Mouse (Mus musculus) liver, embryonic 13.5 days (tissue): ENCODE measurements around the gene Dolpp1. TPM values are rescaled to one million over a fixed set of nuclear protein-coding genes. Genes with fewer than 3 reads are reported as not detected.

Source experiments
- ATAC-seq: fragments of 200-750 bp; cut with Nextera tagmentation; 2 replicates; pipeline ENCODE4 v1.8.0; 2017; ENCODE audit warnings: low read depth, mild to moderate bottlenecking, moderate number of reproducible peaks, moderate library complexity
- DNase-seq: peaks from one replicate; pipeline ENCODE4 v3.0.0; 2022
- H3K27ac ChIP-seq: fragments of 300-500 bp; sonication (generic); 2 replicates; pipeline ENCODE4 v1.5.1; 2015; ENCODE audit warnings: moderate library complexity, mild to moderate bottlenecking, inconsistent platforms
- H3K27me3 ChIP-seq: fragments of 300-500 bp; sonication (generic); 2 replicates; pipeline ENCODE4 v1.6.1; 2015; ENCODE audit warnings: mild to moderate bottlenecking, inconsistent platforms
- H3K36me3 ChIP-seq: fragments of 300-500 bp; sonication (generic); 2 replicates; pipeline ENCODE4 v1.6.1; 2015; ENCODE audit warnings: mild to moderate bottlenecking, inconsistent platforms
- H3K4me1 ChIP-seq: fragments of 300-500 bp; sonication (generic); replicated peaks from 2 replicates; pipeline ENCODE4 v1.6.1; 2015; ENCODE audit warnings: inconsistent platforms
- H3K4me2 ChIP-seq: fragments of 300-500 bp; sonication (generic); 2 replicates; pipeline ENCODE4 v1.6.1; 2015; ENCODE audit warnings: inconsistent platforms, mild to moderate bottlenecking, moderate library complexity
- H3K4me3 ChIP-seq: fragments of 300-500 bp; sonication (generic); replicated peaks from 2 replicates; pipeline ENCODE4 v1.5.1; 2015; ENCODE audit warnings: mild to moderate bottlenecking, inconsistent platforms
- H3K9ac ChIP-seq: fragments of 300-500 bp; sonication (generic); 2 replicates; pipeline ENCODE4 v1.6.1; 2015; ENCODE audit warnings: mild to moderate bottlenecking, inconsistent platforms
- H3K9me3 ChIP-seq: fragments of 300-500 bp; sonication (generic); replicated peaks from 2 replicates; pipeline ENCODE4 v1.6.1; 2016; ENCODE audit warnings: inconsistent platforms
- WGBS: fragments of 180-500 bp; shearing (Covaris S2); methylation state at CpG from one replicate; pipeline ENCODE4 v1.1.7; 2015; ENCODE audit not compliant: insufficient replicate concordance; 5-methylcytosine and 5-hydroxymethylcytosine counted together
- polyA plus RNA-seq: library from polyadenylated mRNA; unstranded; fragments of >200 nt; fragmentation: Nextera tagmentation; extraction: Ambion mirVana; gene quantifications from 2 replicates; pipeline ENCODE4 v1.2.1, GENCODE M21; 2015

The Dolpp1 gene
- 20.3 and 21.3 TPM in 2 replicates for polyA plus RNA-seq

GRCm38 (mm10) chr2:30392114-30392576, at the start of gene Dolpp1:
Gene Dolpp1 (plus strand): TSS chr2:30392254.
- DNase-seq (peak; percentile 98), ATAC-seq (peak; percentile 98)
- Histone ChIP-seq H3K36me3 (peaks cover 27% of the 10 kb centered on the region), H3K27me3 (no peaks in the 10 kb centered on the region), H3K27ac (peak within 1 kb of the TSS; percentile 83), H3K4me2 (peak within 1 kb of the TSS; percentile 79), H3K9ac (peak within 1 kb of the TSS; percentile 78), H3K4me3 (peak within 1 kb of the TSS; percentile 69), H3K9me3 (no peaks in the 10 kb centered on the region), H3K4me1 (peaks cover 38% of the 10 kb centered on the region)
- under 1% methylated on average over 40 of the region's 40 CpGs for WGBS

GRCm38 (mm10) chr2:30342544-30342943, 49.5 kb upstream of the Dolpp1 start:
- H3K36me3 ChIP-seq = peaks cover 91% of the 10 kb centered on the region
- no peak overlapping the region for H3K4me2 ChIP-seq
- H3K4me1 ChIP-seq = no peaks in the 10 kb centered on the region
- ATAC-seq = no peak
- H3K27me3 ChIP-seq = no peaks in the 10 kb centered on the region
- H3K4me3 ChIP-seq = no peak overlapping the region
- no peak overlapping the region for H3K9ac ChIP-seq
- H3K27ac ChIP-seq = no peak overlapping the region
- no peaks in the 10 kb centered on the region for H3K9me3 ChIP-seq
- no peak for DNase-seq
- WGBS = 88% methylated on average over 7 of the region's 7 CpGs

GRCm38 (mm10) chr2:30343601-30344137, 48.4 kb upstream of the Dolpp1 start:
- no peak overlapping the region for H3K4me3 ChIP-seq
- peaks cover 80% of the 10 kb centered on the region for H3K36me3 ChIP-seq
- no peaks in the 10 kb centered on the region for H3K4me1 ChIP-seq
- WGBS = 80% methylated on average over 14 of the region's 14 CpGs
- no peak overlapping the region for H3K4me2 ChIP-seq
- no peaks in the 10 kb centered on the region for H3K27me3 ChIP-seq
- H3K9ac ChIP-seq = no peak overlapping the region
- no peak overlapping the region for H3K27ac ChIP-seq
- H3K9me3 ChIP-seq = no peaks in the 10 kb centered on the region
- DNase-seq (no peak), ATAC-seq (no peak)

- no peak for ATAC-seq
- no peak overlapping the region for H3K27ac ChIP-seq
- no peak overlapping the region for H3K9ac ChIP-seq
- no peak overlapping the region for H3K4me3 ChIP-seq
- 78% methylated on average over 7 of the region's 7 CpGs for WGBS
- H3K9me3 ChIP-seq = no peaks in the 10 kb centered on the region
- H3K36me3 ChIP-seq = peaks cover 75% of the 10 kb centered on the region
- H3K4me1 ChIP-seq = no peaks in the 10 kb centered on the region
- no peaks in the 10 kb centered on the region for H3K27me3 ChIP-seq
- H3K4me2 ChIP-seq = no peak overlapping the region
- no peak for DNase-seq
These were observed 45.9 kb upstream of the Dolpp1 start for GRCm38 (mm10) chr2:30345971-30346676.

GRCm38 (mm10) chr2:30349196-30349595, 42.9 kb upstream of the Dolpp1 start:
- Histone ChIP-seq H3K27me3 (no peaks in the 10 kb centered on the region), H3K4me2 (no peak overlapping the region), H3K36me3 (peaks cover 55% of the 10 kb centered on the region), H3K9me3 (no peaks in the 10 kb centered on the region), H3K27ac (no peak overlapping the region), H3K4me3 (no peak overlapping the region), H3K4me1 (no peaks in the 10 kb centered on the region), H3K9ac (no peak overlapping the region)
- WGBS = 81% methylated on average over 6 of the region's 6 CpGs
- ATAC-seq (no peak), DNase-seq (no peak)

GRCm38 (mm10) chr2:30351149-30351548, 40.9 kb upstream of the Dolpp1 start:
- Histone ChIP-seq H3K4me3 (no peak overlapping the region), H3K27ac (no peak overlapping the region), H3K4me1 (peaks cover 3% of the 10 kb centered on the region; the same call in 1 of the 2 replicates), H3K36me3 (peaks cover 35% of the 10 kb centered on the region), H3K4me2 (no peak overlapping the region), H3K27me3 (no peaks in the 10 kb centered on the region), H3K9me3 (no peaks in the 10 kb centered on the region), H3K9ac (no peak overlapping the region)
- DNase-seq = no peak
- no peak for ATAC-seq
- 85% methylated on average over 2 of the region's 2 CpGs for WGBS

GRCm38 (mm10) chr2:30355861-30356260, 36.2 kb upstream of the Dolpp1 start:
- Histone ChIP-seq H3K9me3 (no peaks in the 10 kb centered on the region), H3K27ac (no peak overlapping the region), H3K4me1 (peaks cover 38% of the 10 kb centered on the region), H3K9ac (no peak overlapping the region), H3K27me3 (no peaks in the 10 kb centered on the region), H3K4me3 (no peak overlapping the region), H3K4me2 (no peak overlapping the region), H3K36me3 (peaks cover 10% of the 10 kb centered on the region)
- DNase-seq = no peak
- WGBS = 52% methylated on average over 4 of the region's 4 CpGs
- ATAC-seq = no peak

GRCm38 (mm10) chr2:30356266-30356665, 35.8 kb upstream of the Dolpp1 start:
- 57% methylated on average over 4 of the region's 4 CpGs for WGBS

GRCm38 (mm10) chr2:30356906-30357305, 35.1 kb upstream of the Dolpp1 start:
- Histone ChIP-seq H3K4me2 (no peak overlapping the region), H3K4me3 (no peak overlapping the region), H3K4me1 (peaks cover 38% of the 10 kb centered on the region), H3K36me3 (peaks cover 10% of the 10 kb centered on the region), H3K27me3 (no peaks in the 10 kb centered on the region), H3K27ac (peak overlapping the region; percentile 77; the same call in 1 of the 2 replicates), H3K9me3 (no peaks in the 10 kb centered on the region), H3K9ac (no peak overlapping the region)
- no peak for DNase-seq
- 65% methylated on average over 9 of the region's 9 CpGs for WGBS
- ATAC-seq = no peak

More at GRCm38 (mm10) chr2:30356266-30356665, 35.8 kb upstream of the Dolpp1 start:
- no peaks in the 10 kb centered on the region for H3K27me3 ChIP-seq
- H3K9me3 ChIP-seq = no peaks in the 10 kb centered on the region
- no peak overlapping the region for H3K4me3 ChIP-seq
- H3K4me2 ChIP-seq = no peak overlapping the region
- H3K36me3 ChIP-seq = peaks cover 10% of the 10 kb centered on the region
- peaks cover 38% of the 10 kb centered on the region for H3K4me1 ChIP-seq
- no peak for ATAC-seq
- no peak for DNase-seq
- no peak overlapping the region for H3K27ac ChIP-seq
- H3K9ac ChIP-seq = peak overlapping the region; percentile 33; the same call in 1 of the 2 replicates

GRCm38 (mm10) chr2:30357552-30358510, 34.2 kb upstream of the Dolpp1 start:
- Histone ChIP-seq H3K9me3 (peaks cover 4% of the 10 kb centered on the region; the same call in 1 of the 2 replicates), H3K4me2 (peak overlapping the region; percentile 98), H3K36me3 (peaks cover 5% of the 10 kb centered on the region), H3K27me3 (no peaks in the 10 kb centered on the region), H3K4me3 (peak overlapping the region; percentile 78), H3K9ac (peak overlapping the region; percentile 84), H3K4me1 (peaks cover 42% of the 10 kb centered on the region), H3K27ac (peak overlapping the region; percentile 77)
- 0 out of 2 replicates have a peak, but pooled peaks have one; percentile 5 for ATAC-seq
- 53% methylated on average over 8 of the region's 8 CpGs for WGBS
- DNase-seq = no peak
